Mouse (Mus musculus): Measurements from ENCODE around the gene Nubp2.

Gene Nubp2

DNA sequence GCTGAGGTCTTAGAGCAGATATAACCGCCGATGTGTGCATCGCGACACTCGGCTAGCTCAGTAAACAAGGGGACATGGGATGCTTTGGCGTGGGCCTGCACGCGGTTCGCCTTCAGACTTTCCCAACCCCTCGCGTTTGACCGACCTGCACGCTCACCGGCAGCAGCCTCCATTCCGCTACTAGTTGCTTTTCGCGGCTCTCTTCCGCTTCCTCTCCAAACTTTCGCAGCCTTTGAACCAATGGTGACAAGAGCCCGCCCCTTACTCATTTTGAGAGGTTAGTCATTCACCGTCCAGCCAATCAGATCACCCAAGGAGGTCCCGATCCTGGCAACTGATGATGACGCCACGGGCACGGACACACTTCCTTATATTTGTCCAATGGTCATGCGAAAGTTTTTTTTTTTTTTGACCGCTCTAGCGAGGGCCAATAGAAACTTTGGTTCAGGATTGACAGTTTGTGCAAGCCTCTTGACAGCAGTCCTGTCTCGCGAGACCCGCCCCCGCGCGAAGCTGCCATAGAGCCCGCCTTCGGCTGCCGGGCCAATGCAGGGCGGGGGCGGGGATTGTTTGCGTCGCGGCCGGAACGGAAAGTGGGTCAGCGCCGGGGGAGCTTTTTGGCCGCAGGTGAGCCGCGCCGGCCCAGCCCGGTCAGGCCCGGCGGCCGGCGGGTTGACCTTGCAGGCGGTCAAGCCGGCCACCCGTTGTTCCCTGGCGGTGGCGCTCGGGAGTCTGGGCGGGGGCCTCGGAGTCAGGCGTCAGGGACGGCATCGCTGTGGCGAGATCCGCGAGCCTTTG, at the start of gene Nubp2, which contains the start of gene Spsb3:
Gene Nubp2, minus strand, starts transcription at position 216 of the 798 bp plus-strand sequence.
Gene Spsb3, plus strand, starts transcription at position 510 of the 798 bp plus-strand sequence.
- ATAC-seq (ENCODE audit: insufficient number of reproducible peaks, low FRiP score, low TSS enrichment) = peak; percentile 87

DNA sequence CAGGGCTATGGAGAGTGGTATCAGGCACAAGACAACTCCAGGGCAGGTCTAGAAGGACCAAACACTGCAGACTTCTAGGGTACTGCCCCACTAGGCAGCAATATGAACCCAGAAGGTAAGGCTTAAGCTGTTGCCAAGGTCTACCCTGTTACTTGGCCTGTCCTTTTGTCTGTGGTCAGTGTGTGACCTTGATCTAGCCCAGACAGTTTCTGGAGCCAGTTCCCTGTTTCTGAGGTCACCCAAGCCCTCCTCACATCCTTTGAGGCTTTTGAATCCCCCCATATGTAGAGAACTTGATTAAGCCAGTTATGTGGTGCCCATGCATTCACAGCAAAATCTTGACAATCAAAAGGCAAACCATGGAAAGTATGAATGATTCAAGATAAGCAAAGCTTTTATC, 49.5 kb upstream of the Nubp2 start:
- no peak for ATAC-seq (ENCODE audit: insufficient number of reproducible peaks, low FRiP score, low TSS enrichment)

DNA sequence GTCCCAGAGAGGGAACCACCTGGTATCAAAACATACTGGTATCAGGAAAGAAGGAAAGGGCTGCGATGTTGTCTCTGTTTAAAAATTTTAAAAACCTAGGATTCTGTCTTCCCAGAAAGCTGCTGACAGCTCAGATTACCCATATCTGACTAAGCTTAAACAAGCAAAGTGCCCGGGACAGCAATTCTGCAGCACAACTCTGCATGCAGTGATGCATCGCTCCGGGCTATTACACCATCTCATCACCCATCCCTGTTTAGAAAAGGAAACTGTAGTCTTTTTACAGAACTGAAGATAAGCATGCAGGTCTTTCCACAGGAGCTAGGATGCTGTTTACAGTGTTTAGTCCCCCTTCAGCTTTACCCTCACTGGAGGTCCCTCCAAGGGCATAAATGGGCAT, 48.8 kb upstream of the Nubp2 start:
- ATAC-seq (ENCODE audit: insufficient number of reproducible peaks, low FRiP score, low TSS enrichment) = no peak

DNA sequence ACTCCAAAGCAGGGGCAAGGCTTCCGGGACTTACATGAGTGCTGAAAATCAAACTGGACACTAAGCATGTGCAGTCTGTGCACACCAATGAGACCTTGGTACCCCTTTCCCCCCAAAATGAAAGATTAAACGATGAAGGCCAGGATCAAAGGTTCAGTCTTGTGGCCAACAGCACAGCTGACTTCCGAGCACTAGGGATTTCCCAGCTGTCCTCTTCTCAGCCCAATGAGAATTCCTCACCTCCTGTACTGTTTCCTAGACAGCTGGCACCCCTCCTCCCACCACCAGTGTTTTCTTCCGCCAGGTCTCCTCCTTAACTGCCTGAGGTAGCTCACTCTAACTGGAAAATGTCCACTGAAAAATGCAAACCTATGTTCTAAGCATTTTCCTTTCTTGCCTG, 47.0 kb upstream of the Nubp2 start:
- ATAC-seq (ENCODE audit: insufficient number of reproducible peaks, low FRiP score, low TSS enrichment) = no peak

DNA sequence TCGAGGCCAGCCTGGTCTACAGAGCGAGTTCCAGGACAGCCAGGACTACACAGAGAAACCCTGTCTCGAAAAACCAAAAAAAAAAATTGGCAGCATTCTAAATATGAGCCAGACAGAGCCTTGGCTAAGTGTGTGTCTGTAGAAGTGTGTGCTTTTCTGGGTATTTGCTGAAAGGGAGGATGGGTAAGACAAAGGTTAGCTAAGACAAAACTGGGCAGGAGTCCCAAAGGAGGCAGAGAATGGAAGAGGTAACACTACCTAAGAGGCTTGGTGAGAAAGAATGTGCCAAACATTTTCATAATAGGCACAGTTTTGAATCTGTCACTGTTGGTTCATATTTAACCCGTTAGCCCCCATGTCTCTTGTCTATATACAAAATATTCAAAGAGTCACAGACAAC, 46.3 kb upstream of the Nubp2 start:
- ATAC-seq (ENCODE audit: insufficient number of reproducible peaks, low FRiP score, low TSS enrichment) = no peak

DNA sequence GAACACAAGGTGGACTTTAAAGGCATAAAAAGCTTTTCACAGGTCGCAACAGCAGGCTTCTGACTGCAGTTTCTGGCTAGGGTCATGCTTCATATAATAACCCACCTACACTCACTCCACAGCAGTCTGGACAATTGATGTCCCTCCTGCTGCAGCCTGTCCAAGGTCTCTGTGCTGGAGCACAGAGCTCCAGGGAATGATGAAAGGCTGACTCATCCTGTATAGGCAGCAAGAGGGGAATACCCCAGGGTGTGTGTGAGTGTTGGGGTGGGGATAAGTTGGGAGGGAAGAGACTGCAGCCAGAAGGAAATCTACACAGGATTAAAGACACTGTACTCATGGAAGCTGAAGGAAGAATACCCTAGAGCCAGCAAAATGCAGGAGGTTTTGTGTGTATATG, 43.4 kb upstream of the Nubp2 start:
- no peak for ATAC-seq (ENCODE audit: insufficient number of reproducible peaks, low FRiP score, low TSS enrichment)

DNA sequence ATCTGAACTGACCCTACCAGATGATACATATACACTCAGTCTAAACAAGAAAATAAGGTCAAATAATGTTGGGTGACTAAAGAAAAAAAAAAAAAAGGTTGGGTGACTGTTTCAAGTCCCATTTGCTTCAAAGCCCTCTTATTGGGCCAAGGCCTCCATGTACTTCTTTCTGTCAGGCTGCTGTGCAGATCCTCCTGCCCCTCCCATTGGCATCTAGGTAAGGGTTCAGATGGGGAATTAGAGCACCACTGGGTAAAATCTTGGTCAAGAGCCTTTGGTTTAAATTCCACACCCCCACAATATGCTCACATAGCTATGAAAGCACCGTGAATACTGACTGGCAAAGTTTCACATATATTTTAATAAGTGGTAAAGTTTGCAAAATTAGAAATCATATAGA, 37.1 kb upstream of the Nubp2 start:
- no peak for ATAC-seq (ENCODE audit: insufficient number of reproducible peaks, low FRiP score, low TSS enrichment)

DNA sequence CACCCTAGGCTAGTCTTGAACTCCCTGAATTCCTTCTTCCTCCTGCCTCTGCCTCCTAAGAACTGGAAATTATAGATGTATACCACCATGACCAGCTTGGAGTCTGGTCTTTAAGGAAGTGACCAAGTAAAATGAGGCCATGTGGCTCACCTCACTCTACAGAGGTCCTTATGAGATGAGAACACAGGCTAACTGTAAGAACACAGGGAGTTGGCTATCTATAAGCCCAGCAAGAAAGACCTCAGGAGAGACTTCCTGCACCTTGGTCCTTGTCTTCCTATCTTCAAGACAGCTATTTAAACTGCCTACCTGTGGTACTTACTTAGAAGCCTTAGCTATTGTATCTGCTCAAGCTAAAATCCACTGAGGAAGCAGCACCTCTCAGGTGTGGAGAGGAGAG, 27.8 kb upstream of the Nubp2 start:
- ATAC-seq (ENCODE audit: insufficient number of reproducible peaks, low FRiP score, low TSS enrichment) = no peak

DNA sequence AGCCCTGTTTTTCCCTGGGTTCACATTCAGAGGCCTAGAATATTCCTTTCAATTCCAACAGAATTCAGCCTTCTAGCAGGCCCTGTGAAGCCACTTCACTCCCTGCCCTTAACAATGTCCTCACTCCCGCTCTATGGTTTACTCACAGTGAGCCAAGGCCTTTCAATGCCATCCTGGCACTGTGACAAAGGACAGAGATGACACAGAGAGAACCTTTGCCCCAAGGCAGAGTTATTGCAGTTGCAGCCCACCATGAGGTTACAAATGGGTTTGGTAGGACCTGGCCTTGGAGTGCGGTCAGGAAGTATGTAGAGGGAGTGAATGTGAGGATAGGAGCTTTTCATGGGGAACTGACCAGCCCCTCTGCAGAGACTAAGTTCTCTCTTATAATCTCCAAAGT, 21.4 kb upstream of the Nubp2 start:
- ATAC-seq (ENCODE audit: insufficient number of reproducible peaks, low FRiP score, low TSS enrichment) = no peak

DNA sequence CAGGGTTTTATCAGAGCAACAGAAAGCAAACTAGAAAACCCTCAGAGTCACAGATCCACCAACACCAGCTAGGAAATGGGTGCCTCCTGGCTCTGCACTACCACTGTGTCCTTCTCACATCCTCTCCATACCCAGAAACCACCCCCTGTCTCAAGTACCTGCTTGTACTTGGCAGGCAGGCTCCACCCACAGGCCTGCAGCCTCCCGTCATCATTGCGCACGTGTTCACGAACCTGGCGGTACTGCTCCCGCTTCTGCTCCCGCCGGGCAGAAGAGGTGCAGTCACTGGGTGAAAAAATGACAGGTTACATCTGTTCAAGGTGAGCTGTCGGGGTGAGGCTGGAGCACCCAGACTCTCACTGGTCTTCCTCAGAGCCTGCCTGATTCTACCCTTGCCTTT, 17.6 kb upstream of the Nubp2 start:
- ATAC-seq (ENCODE audit: insufficient number of reproducible peaks, low FRiP score, low TSS enrichment) = no peak

DNA sequence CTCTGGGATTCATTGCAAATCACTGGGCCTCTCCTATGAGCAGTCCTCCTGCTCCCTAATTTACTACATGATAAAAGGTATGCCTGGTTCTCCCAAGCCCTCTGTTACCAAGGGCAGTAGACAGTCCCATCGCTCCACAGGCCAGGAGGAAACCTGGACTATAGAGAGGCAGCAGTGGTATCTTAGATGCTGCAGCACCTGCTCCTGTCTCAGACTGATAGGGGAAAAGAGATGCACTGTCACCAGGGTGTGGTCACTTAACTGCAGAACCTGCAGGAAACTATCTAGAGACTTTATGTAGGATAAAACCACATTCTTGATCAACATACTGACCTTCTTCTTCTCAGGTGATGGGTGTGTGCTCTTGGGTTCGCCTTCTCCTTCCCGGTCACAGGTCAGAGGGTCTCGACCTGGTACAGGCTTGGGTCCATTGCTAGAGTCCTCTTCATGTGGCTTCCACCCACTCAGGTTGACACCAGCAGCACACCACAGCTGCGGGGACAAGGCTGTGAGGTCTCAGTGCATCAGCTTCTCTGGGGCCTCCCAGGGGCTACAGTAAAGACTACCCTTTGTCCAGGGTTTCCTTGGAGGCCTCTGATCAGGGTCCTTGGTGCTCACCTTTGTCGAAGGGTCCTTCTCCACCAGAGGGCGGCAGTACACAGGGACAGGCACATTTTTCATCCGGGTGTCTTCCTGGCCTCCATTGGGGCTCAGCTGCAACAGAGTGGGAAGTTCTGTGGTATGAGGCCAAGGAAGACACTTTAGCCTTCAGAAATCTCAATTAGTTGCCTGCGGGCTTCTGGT, 16.7 kb upstream of the Nubp2 start:
- no peak for ATAC-seq (ENCODE audit: insufficient number of reproducible peaks, low FRiP score, low TSS enrichment)

DNA sequence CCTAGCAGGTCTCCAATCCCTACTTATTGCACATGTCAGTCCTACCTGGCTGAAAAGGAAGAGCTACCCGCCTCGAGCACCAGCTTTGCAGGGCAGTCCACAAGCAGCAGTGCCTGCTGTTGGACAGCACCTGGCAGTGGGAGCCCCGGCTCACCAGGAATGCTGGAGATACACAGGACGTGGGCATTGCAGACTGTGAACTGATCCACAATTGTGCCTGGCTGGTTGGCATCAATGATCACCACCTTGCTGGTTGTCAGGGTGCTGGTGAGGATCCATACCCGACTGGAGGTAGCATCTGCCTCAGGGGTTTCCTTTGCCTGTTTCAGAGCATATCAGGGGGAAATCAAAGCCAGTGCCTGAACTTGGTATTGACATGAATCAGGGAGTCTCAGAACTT, 16.0 kb upstream of the Nubp2 start:
- ATAC-seq (ENCODE audit: insufficient number of reproducible peaks, low FRiP score, low TSS enrichment) = no peak

DNA sequence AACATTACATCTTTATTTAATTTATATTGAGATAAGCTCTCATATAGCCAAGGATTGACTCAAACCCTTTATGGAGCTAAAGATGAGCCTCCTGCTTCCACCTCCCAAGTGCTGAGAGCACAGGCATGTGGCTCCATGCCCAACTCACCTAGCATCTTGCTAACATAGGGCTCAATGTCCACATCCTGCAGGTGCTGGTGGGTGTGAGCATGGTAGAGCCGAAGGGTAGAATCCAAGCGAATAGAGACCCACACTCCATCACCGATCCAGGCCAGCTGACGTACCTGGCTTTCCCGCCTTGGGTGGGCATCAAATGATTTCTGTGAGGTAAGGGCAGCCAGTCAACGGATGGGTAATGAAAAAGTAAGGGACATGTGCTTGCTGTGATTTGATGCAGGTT, 13.9 kb upstream of the Nubp2 start:
- no peak for ATAC-seq (ENCODE audit: insufficient number of reproducible peaks, low FRiP score, low TSS enrichment)

DNA sequence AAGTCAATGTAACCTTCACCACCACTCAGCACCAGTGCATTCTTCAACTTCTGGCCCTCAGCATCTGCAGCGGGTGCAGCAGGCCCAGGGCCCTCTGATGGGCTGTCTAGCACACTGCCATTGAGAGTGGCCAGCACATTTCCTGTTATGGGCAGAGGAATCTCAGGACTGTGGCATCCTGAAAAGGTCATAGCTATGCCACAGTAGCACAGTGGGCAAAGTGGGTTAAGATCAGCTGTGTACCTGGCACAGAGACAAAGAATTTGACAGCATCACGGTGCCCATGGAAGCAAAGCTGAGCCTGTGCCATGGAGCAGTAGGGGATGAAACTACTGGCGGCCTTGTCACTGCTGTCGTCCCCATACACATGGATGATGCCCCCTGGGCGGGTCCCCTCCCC, 13.0 kb upstream of the Nubp2 start:
- ATAC-seq (ENCODE audit: insufficient number of reproducible peaks, low FRiP score, low TSS enrichment) = no peak

DNA sequence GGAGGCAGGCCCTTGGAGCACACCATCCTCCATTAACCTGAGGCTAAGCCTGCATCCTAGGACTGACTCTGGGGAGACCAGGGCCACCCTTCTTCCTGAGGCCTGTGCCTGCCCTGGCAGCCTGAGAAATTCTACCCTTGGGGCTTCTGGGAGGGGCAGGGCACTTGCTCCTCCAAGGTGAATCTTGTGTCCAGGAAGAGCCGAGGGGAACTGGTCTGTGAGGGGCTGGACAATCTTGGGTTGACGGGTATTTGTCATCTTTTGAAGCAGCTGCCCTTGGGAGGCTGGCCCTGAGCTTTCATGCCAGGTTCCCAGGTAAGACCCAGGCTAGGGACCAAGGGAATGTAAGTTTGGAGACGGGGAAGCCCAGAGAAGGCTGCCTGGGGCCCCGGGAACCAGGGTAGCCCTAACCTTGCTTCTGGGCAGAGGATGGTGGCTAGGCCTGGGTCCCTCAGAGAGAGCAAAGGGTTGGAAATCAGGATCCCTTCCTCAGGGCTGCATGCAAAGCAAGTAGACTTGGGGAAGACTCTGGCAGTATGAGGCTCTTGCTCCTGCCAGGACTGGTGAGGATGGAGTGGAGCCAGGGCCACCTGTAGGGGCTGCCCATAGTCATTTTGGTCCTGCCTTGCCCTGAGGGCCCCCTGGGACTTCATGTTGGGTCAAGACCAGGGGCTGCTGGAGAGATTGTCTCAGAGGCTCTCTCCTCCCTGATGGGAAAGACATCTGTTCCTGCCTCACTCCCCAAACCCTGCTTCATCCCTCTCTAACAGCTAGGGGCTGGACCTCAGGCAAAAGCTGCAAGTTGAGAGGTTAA, 12.1 kb upstream of the Nubp2 start:
- ATAC-seq (ENCODE audit: insufficient number of reproducible peaks, low FRiP score, low TSS enrichment) = no peak

DNA sequence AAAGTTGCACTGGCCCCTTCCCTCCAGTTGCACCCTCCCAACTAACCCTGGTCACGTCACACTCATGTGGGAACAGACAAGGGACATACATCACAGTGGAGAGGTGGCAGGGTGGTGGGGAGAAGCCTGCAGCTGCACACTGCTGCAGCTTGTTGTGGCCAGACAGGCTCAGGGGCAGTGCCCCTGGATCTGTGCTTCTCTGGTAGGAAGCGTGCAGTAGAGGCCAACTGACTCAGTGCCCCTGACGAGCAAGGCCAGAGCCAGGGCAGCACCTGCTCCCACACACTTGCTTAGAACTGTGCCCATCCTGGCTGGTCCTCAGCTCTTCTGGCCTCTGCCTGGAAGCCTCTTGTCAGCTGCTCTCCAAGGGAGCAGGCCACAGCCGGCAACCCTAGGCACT, 11.5 kb upstream of the Nubp2 start:
- no peak for ATAC-seq (ENCODE audit: insufficient number of reproducible peaks, low FRiP score, low TSS enrichment)

DNA sequence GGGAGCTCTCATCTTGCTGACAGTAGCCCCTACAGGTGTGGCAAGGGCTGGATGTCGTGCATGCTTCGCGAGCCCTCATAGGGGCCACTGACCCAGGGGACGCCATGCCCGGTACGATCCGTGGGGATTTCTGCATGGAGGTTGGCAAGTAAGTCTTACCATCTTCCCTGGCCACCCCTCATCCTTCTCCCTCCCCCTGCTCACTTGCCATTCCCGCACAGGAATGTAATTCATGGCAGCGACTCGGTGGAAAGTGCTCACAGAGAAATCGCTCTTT, 10.8 kb upstream of the Nubp2 start:
- ATAC-seq (ENCODE audit: insufficient number of reproducible peaks, low FRiP score, low TSS enrichment) = no peak

DNA sequence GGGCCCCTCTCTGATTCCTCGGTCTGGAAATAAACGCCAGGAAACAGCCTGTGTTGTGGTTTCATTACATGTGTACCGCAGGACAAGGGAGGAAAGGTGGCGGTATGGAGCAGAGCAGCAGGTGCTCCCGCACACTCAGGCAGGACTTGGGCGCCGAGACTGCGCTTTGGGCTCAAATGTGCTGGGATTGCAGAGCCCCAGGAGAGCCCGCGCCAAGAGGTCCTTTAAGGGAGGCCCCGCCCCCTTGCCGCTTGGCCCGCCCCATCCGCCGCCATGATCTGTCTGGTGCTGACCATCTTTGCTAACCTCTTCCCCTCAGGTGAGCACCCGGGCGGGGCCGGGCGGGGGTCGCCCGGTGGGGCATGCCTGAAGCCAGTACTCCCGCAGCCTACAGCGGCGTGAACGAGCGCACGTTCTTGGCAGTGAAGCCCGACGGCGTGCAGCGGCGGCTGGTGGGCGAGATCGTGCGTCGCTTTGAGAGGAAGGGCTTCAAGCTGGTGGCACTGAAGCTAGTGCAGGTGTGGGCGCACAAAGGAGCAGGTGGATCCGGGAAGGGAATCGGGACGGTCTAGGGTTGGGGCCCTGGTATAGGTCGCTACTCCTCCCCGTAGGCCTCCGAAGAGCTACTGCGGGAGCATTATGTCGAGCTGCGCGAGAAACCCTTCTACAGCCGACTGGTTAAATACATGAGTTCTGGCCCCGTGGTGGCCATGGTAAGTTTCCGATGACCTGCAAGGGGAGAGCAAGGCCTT, 10.3 kb upstream of the Nubp2 start, which contains the start of gene Nme3:
Gene Nme3, plus strand, starts transcription at position 260 of the 752 bp plus-strand sequence.
- ATAC-seq (ENCODE audit: insufficient number of reproducible peaks, low FRiP score, low TSS enrichment) = peak; percentile 32; the same call in 1 of the 2 replicates

DNA sequence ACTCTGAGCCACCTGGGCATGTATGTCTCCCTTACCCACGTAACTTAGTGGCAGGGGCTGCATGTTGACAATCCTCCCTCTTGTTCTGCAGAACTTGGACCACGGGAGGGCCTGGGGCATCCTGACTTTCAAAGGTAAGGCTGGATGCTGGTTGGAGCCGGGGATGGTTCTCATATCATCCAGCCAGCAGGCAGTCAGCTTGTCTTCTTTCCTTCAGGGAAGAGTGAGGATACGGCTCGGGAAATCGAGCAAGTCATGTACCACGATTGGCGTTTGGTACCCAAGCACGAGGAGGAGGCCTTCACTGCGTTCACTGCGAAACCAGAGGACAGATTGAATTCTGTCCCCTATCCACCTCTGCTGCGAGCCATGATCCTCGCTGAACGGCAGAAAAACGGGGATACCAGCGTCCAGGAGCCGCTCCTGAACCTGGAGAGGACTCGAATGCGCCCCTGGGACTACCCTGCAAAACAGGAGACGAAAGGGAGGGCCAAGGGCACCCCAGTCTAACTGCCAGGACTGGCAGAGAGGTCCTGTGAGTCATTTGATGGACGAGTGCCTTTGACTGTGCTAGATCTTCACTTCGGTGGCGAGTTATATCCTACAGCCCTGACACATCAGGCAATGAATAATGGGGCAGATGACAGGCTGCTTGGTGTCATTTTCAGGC, 9.6 kb upstream of the Nubp2 start:
- ATAC-seq (ENCODE audit: insufficient number of reproducible peaks, low FRiP score, low TSS enrichment) = no peak

All from cerebellum, adult (tissue).